Mouse (Mus musculus) embryonic facial prominence, embryonic 11.5 days (tissue): Measurements from ENCODE around the gene Tpm3. TPM values are rescaled to one million over a fixed set of nuclear protein-coding genes. Genes with fewer than 3 reads are reported as not detected.
"Not testable (repeated sequence)": the region's sequence is repeated elsewhere in the genome, so short reads cannot be mapped to it uniquely, and the experiment has no call there.

ENCODE experiments used
- ATAC-seq: fragments of 200-750 bp; cut with Nextera tagmentation; replicated peaks from 2 replicates; pipeline ENCODE4 v1.8.0; 2017; ENCODE audit warnings: low read depth; ENCODE audit not compliant: insufficient number of reproducible peaks, low FRiP score, low TSS enrichment
- DNase-seq: peaks from one replicate; pipeline ENCODE4 v3.0.0-alpha.2; 2015; ENCODE audit warnings: low spot score
- H3K27ac ChIP-seq: fragments of 300-500 bp; sonication (generic); replicated peaks from 2 replicates; pipeline ENCODE4 v1.5.1; 2014; ENCODE audit warnings: mild to moderate bottlenecking, low read depth, low read length, control low read depth
- H3K27me3 ChIP-seq: fragments of 300-500 bp; sonication (generic); 2 replicates; pipeline ENCODE4 v1.6.1; 2014; ENCODE audit warnings: mild to moderate bottlenecking, low read length, moderate library complexity, mixed read lengths; ENCODE audit not compliant: control insufficient read depth, insufficient read depth
- H3K36me3 ChIP-seq: fragments of 300-500 bp; sonication (generic); replicated peaks from 2 replicates; pipeline ENCODE4 v1.6.1; 2014; ENCODE audit warnings: low read depth, mild to moderate bottlenecking, low read length, moderate library complexity, mixed read lengths; ENCODE audit not compliant: control insufficient read depth, insufficient read depth
- H3K4me1 ChIP-seq: fragments of 300-500 bp; sonication (generic); 2 replicates; pipeline ENCODE4 v1.6.1; 2014; ENCODE audit warnings: low read length, mixed read lengths; ENCODE audit not compliant: control insufficient read depth, insufficient read depth
- H3K4me2 ChIP-seq: fragments of 300-500 bp; sonication (generic); 2 replicates; pipeline ENCODE4 v1.6.1; 2014; ENCODE audit warnings: low read depth, mild to moderate bottlenecking, control low read depth, low read length, moderate library complexity
- H3K4me3 ChIP-seq: fragments of 300-500 bp; sonication (generic); 2 replicates; pipeline ENCODE4 v1.5.1; 2014; ENCODE audit warnings: low read depth, low read length, control low read depth
- H3K9ac ChIP-seq: fragments of 300-500 bp; sonication (generic); replicated peaks from 2 replicates; pipeline ENCODE4 v1.6.1; 2014; ENCODE audit warnings: mild to moderate bottlenecking, control low read depth, low read length
- H3K9me3 ChIP-seq: fragments of 300-500 bp; sonication (generic); replicated peaks from 2 replicates; pipeline ENCODE4 v1.6.1; 2016; ENCODE audit warnings: mild to moderate bottlenecking, low read length, inconsistent platforms, mixed read lengths; ENCODE audit not compliant: control insufficient read depth
- WGBS: fragments of 180-500 bp; shearing (Covaris S2); extraction: QIAGEN DNeasy Blood & Tissue Kit; methylation state at CpG from one replicate; pipeline ENCODE4 v1.1.7; 2014; 5-methylcytosine and 5-hydroxymethylcytosine counted together
- polyA plus RNA-seq: library from polyadenylated mRNA; unstranded; fragments of >200 nt; fragmentation: Nextera tagmentation; extraction: Ambion mirVana; gene quantifications from 2 replicates; pipeline ENCODE4 v1.2.1, GENCODE M21; 2014

Tpm3 gene
- polyA plus RNA-seq, 1 experiment from 2014 or later = 574 TPM

- no peak overlapping the region for H3K4me3 ChIP-seq
- DNase-seq (no peak), ATAC-seq (no peak)
- peaks cover 5% of the 10 kb centered on the region for H3K36me3 ChIP-seq
- WGBS = 91% methylated on average over 2 of the region's 2 CpGs
- no peaks in the 10 kb centered on the region for H3K9me3 ChIP-seq
- H3K27ac ChIP-seq = no peak overlapping the region
- H3K4me2 ChIP-seq = no peak overlapping the region
- H3K27me3 ChIP-seq = no peaks in the 10 kb centered on the region
- no peaks in the 10 kb centered on the region for H3K4me1 ChIP-seq
- H3K9ac ChIP-seq = no peak overlapping the region
Measured at GRCm38 (mm10) chr3:90103176-90103575, 30.7 kb downstream of the Tpm3 start.

GRCm38 (mm10) chr3:90103938-90104337, 31.5 kb downstream of the Tpm3 start, which contains the start of gene Nup210l:
TSS of gene Nup210l (plus strand) at chr3:90104132.
- H3K4me1 ChIP-seq = no peaks in the 10 kb centered on the region
- H3K9ac ChIP-seq = no peak within 1 kb of the TSS
- ATAC-seq (no peak), DNase-seq (no peak)
- 85% methylated on average over 13 of the region's 13 CpGs for WGBS
- no peaks in the 10 kb centered on the region for H3K9me3 ChIP-seq
- peaks cover 3% of the 10 kb centered on the region for H3K36me3 ChIP-seq
- H3K27ac ChIP-seq = no peak within 1 kb of the TSS
- H3K27me3 ChIP-seq = no peaks in the 10 kb centered on the region
- no peak within 1 kb of the TSS for H3K4me3 ChIP-seq
- no peak within 1 kb of the TSS for H3K4me2 ChIP-seq

GRCm38 (mm10) chr3:90111706-90112105, 39.3 kb downstream of the Tpm3 start:
- Histone ChIP-seq H3K27ac (no peak overlapping the region), H3K9ac (no peak overlapping the region), H3K4me1 (no peaks in the 10 kb centered on the region), H3K36me3 (no peaks in the 10 kb centered on the region), H3K27me3 (no peaks in the 10 kb centered on the region), H3K4me2 (no peak overlapping the region), H3K9me3 (no peaks in the 10 kb centered on the region), H3K4me3 (no peak overlapping the region)
- 80% methylated on average over 2 of the region's 2 CpGs for WGBS
- ATAC-seq = no peak
- no peak for DNase-seq

- ATAC-seq = no peak
- WGBS = 91% methylated on average over 2 of the region's 2 CpGs
- Histone ChIP-seq H3K36me3 (no peaks in the 10 kb centered on the region; the same call in 1 of the 2 replicates), H3K4me2 (no peak overlapping the region), H3K27me3 (no peaks in the 10 kb centered on the region), H3K9ac (no peak overlapping the region), H3K4me1 (no peaks in the 10 kb centered on the region), H3K27ac (no peak overlapping the region), H3K9me3 (no peaks in the 10 kb centered on the region), H3K4me3 (no peak overlapping the region)
- DNase-seq = no peak
Measured at GRCm38 (mm10) chr3:90114342-90114741, 41.9 kb downstream of the Tpm3 start.

GRCm38 (mm10) chr3:90115526-90115925, 43.1 kb downstream of the Tpm3 start:
- no peaks in the 10 kb centered on the region for H3K4me1 ChIP-seq
- WGBS = 78% methylated on average over 3 of the region's 3 CpGs
- DNase-seq (no peak), ATAC-seq (no peak)
- no peaks in the 10 kb centered on the region for H3K27me3 ChIP-seq
- H3K4me2 ChIP-seq = no peak overlapping the region
- H3K4me3 ChIP-seq = no peak overlapping the region
- H3K27ac ChIP-seq = no peak overlapping the region
- H3K9ac ChIP-seq = no peak overlapping the region
- no peaks in the 10 kb centered on the region for H3K9me3 ChIP-seq
- no peaks in the 10 kb centered on the region; the same call in 1 of the 2 replicates for H3K36me3 ChIP-seq

- Histone ChIP-seq H3K27ac (no peak overlapping the region), H3K36me3 (no peaks in the 10 kb centered on the region; the same call in 1 of the 2 replicates), H3K9me3 (no peaks in the 10 kb centered on the region), H3K4me3 (no peak overlapping the region), H3K27me3 (no peaks in the 10 kb centered on the region), H3K4me1 (no peaks in the 10 kb centered on the region), H3K4me2 (no peak overlapping the region), H3K9ac (no peak overlapping the region)
- DNase-seq = no peak
- 93% methylated on average over 13 of the region's 13 CpGs for WGBS
- ATAC-seq = no peak
Measured at GRCm38 (mm10) chr3:90118132-90118790, 45.8 kb downstream of the Tpm3 start.

GRCm38 (mm10) chr3:90122036-90122435, 49.6 kb downstream of the Tpm3 start:
- WGBS = 86% methylated on average over 5 of the region's 5 CpGs
- H3K27ac ChIP-seq, DNase-seq: not testable (repeated sequence)

GRCm38 (mm10) chr3:90125710-90126109, 53.3 kb downstream of the Tpm3 start:
- H3K4me1 ChIP-seq = no peaks in the 10 kb centered on the region

More at GRCm38 (mm10) chr3:90122036-90122435, 49.6 kb downstream of the Tpm3 start:
- not testable (repeated sequence) for H3K36me3 ChIP-seq, H3K9me3 ChIP-seq, ATAC-seq, H3K4me1 ChIP-seq, H3K4me3 ChIP-seq, H3K27me3 ChIP-seq, H3K9ac ChIP-seq, H3K4me2 ChIP-seq

More at GRCm38 (mm10) chr3:90125710-90126109, 53.3 kb downstream of the Tpm3 start:
- H3K27me3 ChIP-seq = no peaks in the 10 kb centered on the region
- no peak overlapping the region for H3K4me3 ChIP-seq
- H3K9ac ChIP-seq = no peak overlapping the region
- 79% methylated on average over 5 of the region's 5 CpGs for WGBS
- DNase-seq = no peak
- ATAC-seq = no peak
- no peaks in the 10 kb centered on the region for H3K36me3 ChIP-seq
- H3K9me3 ChIP-seq = no peaks in the 10 kb centered on the region
- no peak overlapping the region for H3K27ac ChIP-seq
- H3K4me2 ChIP-seq = no peak overlapping the region
